8 mouse cellular contexts compared by ENCODE assay signal in genomic region chr10:44448165-44448564, GRCm38 (mm10).
DNase-seq lines count a peak whose midpoint lies in the region; ATAC-seq and TF ChIP-seq lines count a peak whose summit lies in the region.

No protein-coding gene starts in this region.

- WGBS in midbrain, postnatal 0 days: 60% methylated on average over 12 of the region's 12 CpGs
- WGBS in midbrain, embryonic 11.5 days: 69% methylated on average over 12 of the region's 12 CpGs
- WGBS in intestine, postnatal 0 days: 7% methylated on average over 12 of the region's 12 CpGs
- 15% methylated on average over 12 of the region's 12 CpGs for WGBS in macrophage (ENCODE audit: missing documents)
- WGBS in hindbrain, embryonic 10.5 days: 64% methylated on average over 12 of the region's 12 CpGs
- 64% methylated on average over 12 of the region's 12 CpGs for WGBS in hindbrain, postnatal 0 days

- no peaks in the 10 kb centered on the region for H3K27me3 ChIP-seq in midbrain, postnatal 0 days (ENCODE audit: insufficient read depth, low read length)
- H3K27me3 ChIP-seq in midbrain, embryonic 11.5 days (ENCODE audit: control insufficient read depth, insufficient read depth, low read length): no peaks in the 10 kb centered on the region
- no peaks in the 10 kb centered on the region for H3K27me3 ChIP-seq in intestine, postnatal 0 days (replicated peaks; ENCODE audit: control insufficient read depth, insufficient read depth, low read length)
- H3K27me3 ChIP-seq in hindbrain, embryonic 10.5 days (ENCODE audit: insufficient read depth, poor library complexity, severe bottlenecking): no peaks in the 10 kb centered on the region
- H3K27me3 ChIP-seq in hindbrain, postnatal 0 days (ENCODE audit: insufficient read depth, low read length): no peaks in the 10 kb centered on the region

- ATAC-seq in midbrain, postnatal 0 days (ENCODE audit: low FRiP score): no peak
- no peak for ATAC-seq in midbrain, embryonic 11.5 days (ENCODE audit: low FRiP score)
- peak; percentile 49 for ATAC-seq in intestine, postnatal 0 days
- ATAC-seq in hindbrain, postnatal 0 days: no peak

- no peak for DNase-seq in midbrain, postnatal 0 days (ENCODE audit: low spot score)
- no peak for DNase-seq in midbrain, embryonic 11.5 days (ENCODE audit: low spot score, missing footprints)
- DNase-seq in yolk sac, embryonic 10.5 days (ENCODE audit: low spot score): peak; percentile 51
- no peak for DNase-seq in frontal cortex, postnatal 36 days (ENCODE audit: low spot score in 2 of 2)
- no peak for DNase-seq in hindbrain, embryonic 10.5 days (ENCODE audit: low spot score)
- DNase-seq in hindbrain, postnatal 0 days (ENCODE audit: low spot score): no peak

- TF ChIP-seq CTCF in midbrain, postnatal 0 days (IDR thresholded peaks at IDR 0.05): no peak
- TF ChIP-seq CTCF in intestine, postnatal 0 days (IDR thresholded peaks at IDR 0.05; ENCODE audit: low read depth): no peak
- TF ChIP-seq CTCF in hindbrain, postnatal 0 days (IDR thresholded peaks at IDR 0.05; ENCODE audit: low read depth): no peak

- no peak overlapping the region for H3K4me3 ChIP-seq in midbrain, postnatal 0 days (ENCODE audit: low read depth, low read length)
- H3K4me3 ChIP-seq in midbrain, embryonic 11.5 days (ENCODE audit: low read depth, low read length): no peak overlapping the region
- H3K4me3 ChIP-seq in intestine, postnatal 0 days (ENCODE audit: low read depth, low read length): peak overlapping the region; percentile 6; the same call in 1 of the 2 replicates
- H3K4me3 ChIP-seq in macrophage (ENCODE audit: inconsistent target): no peak overlapping the region
- H3K4me3 ChIP-seq in hindbrain, embryonic 10.5 days: no peak overlapping the region
- H3K4me3 ChIP-seq in hindbrain, postnatal 0 days (ENCODE audit: low read length): no peak overlapping the region

- no peaks in the 10 kb centered on the region for H3K4me1 ChIP-seq in midbrain, postnatal 0 days (ENCODE audit: insufficient read depth, low read length)
- H3K4me1 ChIP-seq in midbrain, embryonic 11.5 days (ENCODE audit: control insufficient read depth, insufficient read depth, low read length): no peaks in the 10 kb centered on the region
- H3K4me1 ChIP-seq in intestine, postnatal 0 days (replicated peaks; ENCODE audit: control insufficient read depth, insufficient read depth, low read length): peaks cover 4% of the 10 kb centered on the region; the same call in 1 of the 2 replicates
- H3K4me1 ChIP-seq in hindbrain, embryonic 10.5 days (replicated peaks): peaks cover 14% of the 10 kb centered on the region
- no peaks in the 10 kb centered on the region for H3K4me1 ChIP-seq in hindbrain, postnatal 0 days (ENCODE audit: insufficient read depth, low read length)

- H3K36me3 ChIP-seq in midbrain, postnatal 0 days (ENCODE audit: insufficient read depth, low read length): no peaks in the 10 kb centered on the region
- no peaks in the 10 kb centered on the region for H3K36me3 ChIP-seq in midbrain, embryonic 11.5 days (ENCODE audit: control insufficient read depth, insufficient read depth, low read length)
- H3K36me3 ChIP-seq in intestine, postnatal 0 days (ENCODE audit: control insufficient read depth, insufficient read depth): peaks cover 22% of the 10 kb centered on the region; the same call in 1 of the 2 replicates
- H3K36me3 ChIP-seq in macrophage (ENCODE audit: inconsistent target): peaks cover 43% of the 10 kb centered on the region; the same call in 1 of the 2 replicates
- H3K36me3 ChIP-seq in hindbrain, embryonic 10.5 days: no peaks in the 10 kb centered on the region
- H3K36me3 ChIP-seq in hindbrain, postnatal 0 days (ENCODE audit: insufficient read depth, low read length): no peaks in the 10 kb centered on the region

- no peak overlapping the region for H3K27ac ChIP-seq in midbrain, postnatal 0 days (ENCODE audit: low read depth, low read length)
- H3K27ac ChIP-seq in midbrain, embryonic 11.5 days (ENCODE audit: low read depth, low read length): no peak overlapping the region
- H3K27ac ChIP-seq in intestine, postnatal 0 days (ENCODE audit: low read depth, low read length): peak overlapping the region; percentile 90
- H3K27ac ChIP-seq in macrophage: peak overlapping the region; percentile 17; the same call in 1 of the 2 replicates
- H3K27ac ChIP-seq in hindbrain, embryonic 10.5 days: no peak overlapping the region
- H3K27ac ChIP-seq in hindbrain, postnatal 0 days: no peak overlapping the region

- peaks cover 24% of the 10 kb centered on the region; the same call in 1 of the 2 replicates for H3K79me2 ChIP-seq in macrophage (ENCODE audit: inconsistent target)

- no peaks in the 10 kb centered on the region for H3K9me3 ChIP-seq in midbrain, postnatal 0 days (ENCODE audit: low read length)
- no peaks in the 10 kb centered on the region for H3K9me3 ChIP-seq in midbrain, embryonic 11.5 days (ENCODE audit: control insufficient read depth, low read length)
- no peaks in the 10 kb centered on the region for H3K9me3 ChIP-seq in intestine, postnatal 0 days (ENCODE audit: control insufficient read depth)
- H3K9me3 ChIP-seq in hindbrain, embryonic 10.5 days: no peaks in the 10 kb centered on the region
- no peaks in the 10 kb centered on the region for H3K9me3 ChIP-seq in hindbrain, postnatal 0 days (ENCODE audit: low read length)

- H3K4me2 ChIP-seq in midbrain, postnatal 0 days (ENCODE audit: low read depth, low read length, poor library complexity, severe bottlenecking): 0 out of 2 replicates have a peak overlapping the region, but pooled peaks have one; percentile 12
- H3K4me2 ChIP-seq in midbrain, embryonic 11.5 days: no peak overlapping the region
- peak overlapping the region; percentile 49 for H3K4me2 ChIP-seq in intestine, postnatal 0 days (replicated peaks; ENCODE audit: low read depth)
- H3K4me2 ChIP-seq in hindbrain, postnatal 0 days (ENCODE audit: low read depth, low read length): no peak overlapping the region

- no peak overlapping the region for H3K9ac ChIP-seq in midbrain, postnatal 0 days (replicated peaks; ENCODE audit: low read length, poor library complexity, severe bottlenecking)
- no peak overlapping the region for H3K9ac ChIP-seq in midbrain, embryonic 11.5 days (ENCODE audit: low read length)
- 0 out of 2 replicates have a peak overlapping the region, but pooled peaks have one; percentile 26 for H3K9ac ChIP-seq in intestine, postnatal 0 days (ENCODE audit: low read depth, low read length)
- H3K9ac ChIP-seq in hindbrain, postnatal 0 days (replicated peaks; ENCODE audit: low read length): no peak overlapping the region

Comparison
In these comparisons a context has a peak if more than half of its experiments do, and no peak if none do; other contexts are left out.
1. H3K4me2 ChIP-seq: peak in midbrain, postnatal 0 days (single experiment) and intestine, postnatal 0 days (single experiment); none in midbrain, embryonic 11.5 days (single experiment) and hindbrain, postnatal 0 days (single experiment).
2. H3K27ac ChIP-seq: peak in intestine, postnatal 0 days (single experiment) and macrophage (single experiment); none in midbrain, postnatal 0 days (single experiment), midbrain, embryonic 11.5 days (single experiment), hindbrain, embryonic 10.5 days (single experiment) and hindbrain, postnatal 0 days (single experiment).